Mouse (Mus musculus): ENCODE results near the gene 4930432K21Rik.

The 4930432K21Rik gene

DNA sequence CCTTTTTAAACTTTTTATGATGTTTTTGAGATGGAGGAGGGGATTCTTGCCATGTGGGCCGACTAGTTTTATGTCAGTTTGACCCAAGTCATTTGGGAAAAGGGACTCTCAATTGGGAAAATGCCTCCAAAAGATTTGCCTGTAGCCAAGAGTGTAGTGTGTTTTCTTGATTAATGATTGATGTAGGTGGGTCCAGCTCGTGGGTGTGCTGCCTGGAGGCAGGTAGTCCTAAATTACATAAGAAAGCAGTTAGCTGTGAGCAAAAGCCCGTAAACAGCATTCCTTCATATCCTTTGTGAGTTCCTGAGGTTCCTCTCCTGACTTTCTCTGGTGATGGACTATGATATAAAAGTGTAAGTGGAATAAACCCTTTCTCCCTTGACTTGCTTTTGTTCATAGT lies 1.4 kb downstream of the 4930432K21Rik start:
- no peak for DNase-seq

DNA sequence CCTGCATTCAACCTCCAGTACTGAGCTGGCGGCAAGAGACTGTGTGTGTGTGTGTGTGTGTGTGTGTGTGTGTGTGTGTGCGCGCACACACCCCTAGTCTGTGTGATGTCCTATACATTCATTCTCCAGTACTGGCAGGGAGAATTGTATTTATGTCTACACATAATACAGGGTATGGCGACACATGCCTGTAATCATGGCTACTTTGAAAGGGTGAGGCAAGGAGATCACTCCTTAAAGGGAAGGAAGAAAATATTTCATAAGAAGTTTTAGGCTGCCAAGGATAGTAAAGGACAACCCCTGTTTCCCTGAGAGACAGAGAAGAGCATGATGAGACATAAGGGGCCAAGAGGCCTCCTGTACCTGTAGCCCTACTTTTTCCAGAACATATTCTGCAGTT lies 9.8 kb downstream of the 4930432K21Rik start:
- no peak for DNase-seq

DNA sequence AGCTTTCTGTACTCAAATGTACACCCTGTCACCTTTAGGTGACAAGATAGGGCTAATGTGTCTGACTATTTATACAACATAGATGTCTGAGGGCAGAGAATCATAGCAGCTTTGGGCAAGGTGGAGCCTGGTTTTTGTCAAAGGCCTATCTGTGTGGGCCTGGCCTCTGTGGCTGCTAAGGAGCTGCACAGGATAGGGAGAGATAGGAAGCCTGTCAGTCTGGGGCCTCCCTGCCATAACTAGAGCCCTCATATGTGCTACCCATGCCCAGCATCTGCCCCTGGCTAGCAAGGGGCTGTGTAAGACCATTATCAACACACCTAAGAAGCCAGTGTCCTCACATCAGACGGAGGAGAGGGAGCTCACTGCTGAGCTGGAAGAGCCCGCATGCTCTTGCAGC lies 19.9 kb downstream of the 4930432K21Rik start:
- no peak for DNase-seq

GRCm38 (mm10) chr8:84170096-84170495 lies 22.3 kb downstream of the 4930432K21Rik start:
- DNase-seq = no peak

- DNase-seq = peak; percentile 75
Observed at GRCm38 (mm10) chr8:84173861-84174260, 26.0 kb downstream of the 4930432K21Rik start.

- no peak for DNase-seq
Observed at GRCm38 (mm10) chr8:84176560-84176959, 28.7 kb downstream of the 4930432K21Rik start.

DNA sequence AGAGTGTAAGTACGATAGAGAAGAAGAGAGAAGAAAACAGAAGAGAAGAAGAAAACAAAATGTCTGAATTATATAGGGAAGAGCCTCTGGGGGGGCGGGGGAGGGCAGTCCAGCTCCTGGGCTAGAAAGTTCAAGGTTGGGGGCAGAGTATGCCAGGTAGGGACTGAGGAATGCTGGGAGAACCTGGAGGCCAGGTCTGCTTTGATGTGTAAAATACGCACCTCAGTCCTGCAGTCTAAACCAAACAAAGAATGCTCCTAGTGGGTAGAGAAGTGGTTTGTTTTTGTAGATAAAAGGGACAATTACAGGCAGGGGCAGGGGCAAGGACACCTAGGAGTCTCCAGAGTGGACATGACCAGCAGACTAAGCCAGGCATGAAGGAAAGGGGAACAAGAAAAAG lies 29.6 kb downstream of the 4930432K21Rik start:
- no peak for DNase-seq

DNA sequence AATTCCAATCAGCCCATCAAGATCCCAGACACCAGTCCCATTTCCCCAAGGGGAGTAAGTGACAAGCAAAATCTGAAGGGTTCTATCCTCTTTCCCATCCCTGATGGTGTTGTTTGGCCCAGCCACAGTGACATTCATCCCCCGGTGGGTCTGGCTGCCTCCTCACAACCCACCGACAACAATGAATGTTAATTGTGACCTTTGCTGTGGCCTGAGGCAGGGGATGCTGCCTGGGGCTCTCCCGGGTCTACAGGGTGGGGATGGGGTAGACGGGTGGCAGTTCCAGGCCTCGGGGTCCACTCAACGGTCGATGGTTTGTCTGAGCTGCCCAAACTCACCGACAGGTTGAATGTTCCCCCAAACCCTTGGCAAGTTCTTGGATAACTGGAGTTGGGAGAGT lies 30.8 kb downstream of the 4930432K21Rik start:
- DNase-seq = no peak

- no peak for DNase-seq
Observed at GRCm38 (mm10) chr8:84179946-84180345, 32.1 kb downstream of the 4930432K21Rik start.

DNA sequence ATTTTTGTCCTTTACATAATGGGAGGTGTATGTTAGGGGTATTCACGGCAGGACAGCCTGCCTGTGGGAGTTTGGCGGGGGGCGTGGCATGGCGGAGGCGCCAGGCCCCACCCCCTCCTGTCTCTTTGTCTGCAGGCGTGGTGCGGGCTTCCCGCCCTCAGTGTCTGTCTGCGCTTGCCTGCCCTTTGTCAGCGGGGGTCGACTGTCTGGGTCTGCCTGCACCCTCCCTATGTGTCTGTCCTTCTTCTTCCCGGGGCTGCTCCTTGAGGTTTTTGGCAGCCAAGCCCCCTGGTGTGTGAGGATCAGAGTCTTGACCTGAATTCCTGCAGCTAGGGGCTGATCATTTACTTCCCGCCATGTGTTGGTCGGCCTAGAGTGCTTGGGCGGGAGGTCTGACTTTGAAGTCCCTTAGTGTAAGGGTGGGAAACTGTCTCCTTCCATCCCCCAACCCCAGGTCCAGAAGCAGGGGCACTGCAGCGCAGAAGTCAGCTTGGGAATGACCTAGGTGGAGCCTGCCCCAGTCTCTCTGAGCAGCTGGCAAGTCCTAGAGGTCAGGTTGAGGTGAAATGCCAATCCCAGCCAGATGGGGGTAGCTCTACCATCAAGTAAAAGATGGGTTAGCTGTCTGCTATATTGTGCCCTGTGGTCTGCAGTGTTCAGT lies 32.8 kb downstream of the 4930432K21Rik start:
- DNase-seq = no peak

- no peak for DNase-seq
Observed at GRCm38 (mm10) chr8:84182833-84183232, 35.0 kb downstream of the 4930432K21Rik start.

GRCm38 (mm10) chr8:84183261-84184084 lies 35.6 kb downstream of the 4930432K21Rik start:
- DNase-seq = peak; percentile 43

DNA sequence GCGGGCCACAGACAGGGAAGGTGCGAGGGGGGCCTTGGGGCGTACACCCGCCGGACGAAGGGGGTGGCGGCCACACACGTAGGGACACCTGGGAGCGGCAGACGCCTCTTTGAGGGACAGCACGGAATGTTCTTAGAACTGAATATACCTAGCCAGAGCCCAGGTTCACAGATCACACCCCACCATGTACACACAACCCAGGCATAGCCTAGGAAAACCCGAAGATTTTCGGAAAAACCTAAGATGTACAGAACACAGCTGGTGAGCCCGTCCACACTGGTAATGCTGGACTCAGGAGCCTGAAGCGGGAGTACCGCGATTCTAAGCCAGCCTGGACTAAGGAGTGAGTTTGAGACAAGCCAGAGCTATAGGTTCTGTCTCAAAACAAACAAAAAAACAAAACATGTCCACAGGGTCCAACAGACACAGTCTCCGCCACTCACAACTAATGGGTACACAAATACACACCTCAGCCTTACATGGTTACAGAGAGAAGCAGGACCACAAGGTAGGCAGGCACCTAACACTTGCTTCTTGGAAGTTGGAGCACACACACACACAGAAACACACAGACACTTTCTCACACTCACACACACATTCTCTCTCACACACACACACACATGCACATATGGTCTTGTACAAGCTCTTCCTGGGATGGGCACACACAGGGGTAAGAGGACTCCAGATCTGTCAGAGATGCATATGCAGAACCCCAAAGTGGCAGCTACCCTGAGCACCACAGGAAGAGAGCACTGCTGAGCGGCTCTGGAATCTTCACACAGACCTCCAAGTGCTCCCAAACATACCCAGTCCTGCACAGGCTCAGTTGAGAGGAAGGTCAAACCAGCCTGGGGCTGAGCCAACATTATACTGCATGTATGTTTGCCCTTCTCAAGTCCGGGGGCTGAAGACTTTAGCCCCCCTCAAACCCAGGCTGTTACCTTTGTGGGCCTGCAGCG lies 36.5 kb downstream of the 4930432K21Rik start:
- DNase-seq = peak; percentile 46

GRCm38 (mm10) chr8:84185117-84185516 lies 37.3 kb downstream of the 4930432K21Rik start, which contains the start of gene Nanos3:
Gene Nanos3, minus strand, starts transcription at chr8:84185217.
- DNase-seq = no peak

DNA sequence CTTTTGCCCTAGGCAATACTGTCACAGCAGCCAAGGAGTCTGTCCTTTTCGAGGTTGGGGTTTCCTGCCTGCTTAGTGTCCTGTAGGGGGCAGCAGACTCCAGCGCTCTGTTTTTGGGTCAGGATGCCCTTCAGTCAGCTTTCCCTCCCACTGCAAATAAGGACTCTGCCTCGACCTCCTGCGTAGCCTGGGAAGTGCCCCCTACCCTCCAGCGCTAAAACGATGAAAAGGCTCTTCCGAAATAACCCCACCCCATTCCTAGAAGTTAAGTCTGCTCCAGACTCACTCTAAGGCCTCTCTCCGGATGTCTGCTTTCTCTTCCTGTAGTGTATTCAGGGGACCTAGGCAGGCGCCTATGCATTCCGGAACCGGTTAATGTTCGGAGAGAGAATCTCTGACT lies 38.7 kb downstream of the 4930432K21Rik start:
- DNase-seq = peak; percentile 80

DNA sequence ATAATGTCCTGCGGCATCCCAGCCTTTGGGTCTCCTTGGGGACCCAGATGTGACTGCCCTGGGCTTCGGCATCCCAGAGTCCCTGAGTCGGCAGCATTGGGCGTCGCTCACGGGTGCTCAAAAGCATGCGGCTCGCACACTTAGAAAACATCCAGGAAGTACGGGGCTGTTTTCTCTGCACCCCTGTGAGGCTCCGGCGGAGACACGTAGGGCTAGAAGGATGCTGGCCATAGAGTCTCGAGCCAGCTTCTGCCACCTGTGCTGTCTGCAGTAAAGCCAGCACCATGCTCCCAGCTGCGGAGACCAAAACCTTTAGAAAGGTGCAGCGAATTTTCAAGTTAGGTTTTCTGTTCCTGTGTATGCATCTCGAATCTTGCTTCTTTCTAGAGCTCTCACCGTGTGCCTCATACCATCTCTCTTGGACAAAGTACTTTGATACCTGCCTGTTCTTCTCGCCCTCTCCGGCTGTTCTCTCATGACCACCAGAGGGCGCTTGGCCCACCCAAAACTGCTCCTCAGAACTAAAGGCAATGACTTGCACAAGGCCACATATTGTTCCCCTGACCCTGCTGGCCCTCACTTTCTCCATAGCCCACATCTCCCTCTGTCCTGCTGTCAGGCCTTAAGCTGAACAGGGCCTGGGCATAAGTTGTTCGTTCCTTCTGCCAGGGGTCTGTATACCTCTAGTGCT lies 39.4 kb downstream of the 4930432K21Rik start:
- DNase-seq = peak; percentile 67

DNA sequence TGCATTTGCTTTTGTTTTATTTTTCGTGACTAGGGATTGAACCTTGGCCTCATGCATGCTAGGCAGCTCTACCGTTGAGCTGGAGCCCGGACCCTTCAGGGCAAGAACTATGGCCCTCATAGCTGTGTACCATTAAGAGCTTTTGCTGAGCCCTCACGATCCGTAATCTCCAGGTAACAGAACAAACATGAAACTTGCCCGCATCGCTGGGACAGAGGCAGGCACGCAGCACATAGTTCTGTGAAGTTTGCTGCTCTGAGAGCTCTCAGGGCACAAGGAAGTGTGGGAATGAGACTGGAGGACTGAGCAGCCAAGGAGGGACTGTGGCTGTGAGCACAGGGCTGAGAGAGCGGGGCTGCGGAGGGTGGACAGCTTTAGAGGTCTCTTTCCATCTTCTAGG lies 40.8 kb downstream of the 4930432K21Rik start:
- DNase-seq = no peak

- DNase-seq = no peak
Observed at GRCm38 (mm10) chr8:84189603-84190002, 41.8 kb downstream of the 4930432K21Rik start.

DNA sequence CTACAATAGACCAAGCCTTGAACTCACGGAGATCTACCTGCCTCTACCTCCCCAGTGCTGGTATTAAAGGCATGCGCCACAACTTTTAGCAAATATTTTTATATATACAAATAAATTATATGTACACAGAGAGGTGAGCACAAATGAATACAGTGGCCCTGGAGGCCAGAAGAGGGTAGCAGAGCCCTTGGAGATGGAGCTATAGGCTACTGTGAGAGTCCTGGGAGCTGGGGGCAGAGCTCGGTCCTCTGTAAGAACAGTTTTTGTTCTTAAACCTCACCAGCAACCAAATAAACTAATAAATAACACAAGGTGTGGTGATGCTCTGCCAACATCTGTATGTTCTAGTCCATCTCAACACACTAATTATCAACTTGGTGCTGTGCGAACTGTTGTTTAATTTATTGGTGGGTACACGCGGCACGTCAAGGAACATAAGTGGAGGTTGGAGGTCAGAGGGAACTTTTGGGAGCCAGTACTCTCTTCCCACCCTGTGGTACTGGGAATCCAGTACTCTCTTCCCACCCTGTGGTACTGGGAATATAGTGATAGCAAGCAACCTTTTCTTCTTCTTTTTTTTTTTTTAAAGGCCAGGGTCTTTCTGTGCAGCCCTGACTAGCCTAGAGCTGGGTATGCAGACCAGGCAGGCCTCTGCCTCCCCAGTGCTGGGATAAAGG lies 42.5 kb downstream of the 4930432K21Rik start:
- DNase-seq = no peak

DNA sequence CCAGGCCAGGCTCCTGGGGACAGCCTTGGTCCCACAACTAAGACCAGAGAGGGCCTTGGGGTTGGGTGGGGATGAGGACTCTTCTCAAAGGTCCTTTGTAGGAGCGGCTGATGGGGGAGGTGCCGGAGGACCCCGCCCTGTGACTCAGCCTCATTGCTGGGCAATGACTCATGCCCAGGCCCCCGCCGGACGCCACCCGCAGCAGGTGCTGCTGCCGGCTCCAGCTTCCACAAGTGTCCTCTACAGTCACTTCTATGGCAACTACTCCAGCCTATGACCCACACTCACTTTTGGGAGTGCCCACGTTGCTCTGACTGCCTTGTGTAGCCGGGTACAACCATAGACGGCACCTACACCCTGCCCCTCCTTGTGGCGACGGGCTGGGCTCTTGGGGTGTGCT lies 44.2 kb downstream of the 4930432K21Rik start:
- DNase-seq = no peak

- DNase-seq = no peak
Observed at GRCm38 (mm10) chr8:84192555-84192954, 44.7 kb downstream of the 4930432K21Rik start.

GRCm38 (mm10) chr8:84193161-84193560 lies 45.3 kb downstream of the 4930432K21Rik start:
- no peak for DNase-seq

Data from cerebellum, adult 8-10 months (tissue).